Mouse (Mus musculus) kidney, adult 2 months (tissue): ENCODE results near the gene Esrrg.

ENCODE experiments used
- CTCF ChIP-seq: fragments of 200-500 bp; conservative IDR thresholded peaks from 2 replicates; pipeline ENCODE4 v1.5.1; 2011; ENCODE audit warnings: low read depth, mild to moderate bottlenecking, control low read depth, low read length, moderate library complexity, mixed read lengths; ENCODE audit not compliant: insufficient read depth, insufficient read length
- POLR2A ChIP-seq: fragments of 200-500 bp; IDR thresholded peaks from one replicate; pipeline ENCODE4 v1.6.1; 2011; ENCODE audit warnings: low read depth, low read length, control low read depth

DNA sequence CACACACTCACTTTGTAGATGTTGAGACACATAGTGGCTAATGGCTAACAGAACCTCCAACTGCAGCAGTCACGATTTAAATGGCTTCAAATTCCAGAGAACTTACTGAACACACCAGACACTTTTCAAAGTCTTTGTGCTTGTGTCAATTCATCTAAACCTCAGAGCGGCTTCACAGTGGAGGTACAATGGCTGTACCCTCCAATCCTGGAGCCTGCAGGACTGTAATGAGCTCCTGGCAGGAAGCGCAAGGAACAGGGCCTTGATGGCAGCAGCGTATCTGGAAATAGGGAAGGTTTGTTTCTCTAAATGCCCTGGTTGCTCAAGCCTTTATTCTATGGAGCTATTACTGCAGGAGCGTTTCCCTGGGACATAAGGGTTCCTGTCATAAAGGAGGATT, 63.9 kb downstream of the Esrrg start:
- TF ChIP-seq POLR2A (no peak), CTCF (no peak)
